Mouse (Mus musculus) stomach, postnatal 0 days (tissue): Measurements from ENCODE around the gene Serf1. TPM values are rescaled to one million over a fixed set of nuclear protein-coding genes. Genes with fewer than 3 reads are reported as not detected.

ENCODE experiments used
- ATAC-seq: fragments of 200-750 bp; cut with Nextera tagmentation; 2 replicates; pipeline ENCODE4 v1.8.0; 2017; ENCODE audit not compliant: low FRiP score, low TSS enrichment
- DNase-seq: peaks from one replicate; pipeline ENCODE4 v3.0.0-alpha.2; 2016; ENCODE audit warnings: low spot score
- H3K27ac ChIP-seq: fragments of 300-500 bp; sonication (generic); replicated peaks from 2 replicates; pipeline ENCODE4 v1.5.1; 2014; ENCODE audit warnings: mild to moderate bottlenecking, control low read depth
- H3K27me3 ChIP-seq: fragments of 300-500 bp; sonication (generic); 2 replicates; pipeline ENCODE4 v1.6.1; 2014; ENCODE audit warnings: low read length; ENCODE audit not compliant: control insufficient read depth, insufficient read depth
- H3K36me3 ChIP-seq: fragments of 300-500 bp; sonication (generic); 2 replicates; pipeline ENCODE4 v1.6.1; 2014; ENCODE audit warnings: low read length, mixed read lengths; ENCODE audit not compliant: control insufficient read depth, insufficient read depth
- H3K4me1 ChIP-seq: fragments of 300-500 bp; sonication (generic); replicated peaks from 2 replicates; pipeline ENCODE4 v1.6.1; 2014; ENCODE audit warnings: antibody characterized with exemption; ENCODE audit not compliant: control insufficient read depth, insufficient read depth
- H3K4me2 ChIP-seq: fragments of 300-500 bp; sonication (generic); replicated peaks from 2 replicates; pipeline ENCODE4 v1.6.1; 2014; ENCODE audit warnings: low read depth, mild to moderate bottlenecking, control low read depth, moderate library complexity
- H3K4me3 ChIP-seq: fragments of 300-500 bp; sonication (generic); 2 replicates; pipeline ENCODE4 v1.5.1; 2014; ENCODE audit warnings: low read depth, low read length, control low read depth
- H3K9ac ChIP-seq: fragments of 300-500 bp; sonication (generic); 2 replicates; pipeline ENCODE4 v1.6.1; 2014; ENCODE audit warnings: mild to moderate bottlenecking, low read length, control low read depth, mixed read lengths
- H3K9me3 ChIP-seq: fragments of 300-500 bp; sonication (generic); 2 replicates; pipeline ENCODE4 v1.6.1; 2016; ENCODE audit warnings: low read length; ENCODE audit not compliant: control insufficient read depth
- CTCF ChIP-seq: IDR thresholded peaks from 2 replicates; pipeline ENCODE4 v1.5.1; 2016; ENCODE audit warnings: antibody characterized with exemption, low read depth, mild to moderate bottlenecking, moderate library complexity
- EP300 ChIP-seq: optimal IDR thresholded peaks from 2 replicates; pipeline ENCODE3; 2016; ENCODE audit warnings: antibody characterized with exemption
- WGBS: fragments of 180-500 bp; shearing (Covaris S2); extraction: QIAGEN DNeasy Blood & Tissue Kit; methylation state at CpG from one replicate; pipeline ENCODE4 v1.1.7; 2014; 5-methylcytosine and 5-hydroxymethylcytosine counted together
- polyA plus RNA-seq: library from polyadenylated mRNA; unstranded; fragments of >200 nt; fragmentation: Nextera tagmentation; extraction: Ambion mirVana; gene quantifications from 2 replicates; pipeline ENCODE4 v1.2.1, GENCODE M21; 2015

The Serf1 gene
- 89.7 and 95.5 TPM in 2 replicates for polyA plus RNA-seq

DNA sequence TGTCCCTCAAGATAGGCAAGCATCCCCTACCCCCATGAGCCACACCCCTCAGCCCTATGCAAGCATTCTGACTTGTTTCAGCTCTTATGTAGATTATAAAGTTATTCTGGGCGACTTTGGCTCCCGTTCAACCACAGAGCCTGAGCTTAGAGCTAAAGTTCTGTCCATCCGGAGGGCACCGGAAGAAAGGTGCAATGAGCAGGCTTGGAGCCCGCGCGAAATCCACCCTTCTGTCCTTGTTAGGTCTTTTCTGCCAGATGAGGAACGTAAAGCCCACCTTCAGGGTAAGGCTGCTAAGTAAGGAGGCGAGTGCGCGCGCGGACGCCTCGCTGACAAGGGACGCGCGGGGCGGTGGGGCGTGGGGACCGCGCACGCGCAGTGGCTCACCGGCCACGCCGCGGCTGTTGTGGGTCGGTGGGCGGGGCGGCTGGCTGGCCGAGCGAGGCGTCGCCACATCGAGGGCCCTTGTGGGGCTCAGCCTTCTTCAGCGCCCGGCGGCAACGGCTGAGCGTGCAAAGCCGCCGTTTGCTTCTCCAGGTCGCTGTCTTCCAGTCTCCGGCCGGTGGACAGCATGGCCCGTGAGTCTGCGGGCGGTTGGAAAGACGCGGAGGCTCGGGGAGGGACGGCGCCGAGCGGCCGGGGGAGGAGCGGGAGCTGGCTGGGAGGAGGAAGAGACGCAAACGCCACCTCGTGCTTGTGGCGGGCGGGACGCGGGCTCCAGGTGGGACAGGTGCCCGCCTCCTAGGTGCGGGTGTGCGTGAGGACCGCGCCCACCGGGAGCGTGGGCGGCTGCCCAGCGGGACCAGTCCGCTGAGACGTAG is at the start of gene Serf1:
Gene Serf1 (plus strand): TSS at position 361 of the 821 bp plus-strand sequence.
- Histone ChIP-seq H3K27ac (peak within 1 kb of the TSS; percentile 35; the same call in 1 of the 2 replicates), H3K36me3 (no peaks in the 10 kb centered on the region), H3K27me3 (no peaks in the 10 kb centered on the region), H3K4me3 (peak within 1 kb of the TSS; percentile 77), H3K9ac (peak within 1 kb of the TSS; percentile 72), H3K4me2 (peak within 1 kb of the TSS; percentile 95), H3K9me3 (no peaks in the 10 kb centered on the region), H3K4me1 (no peaks in the 10 kb centered on the region)
- ATAC-seq (peak; percentile 74), DNase-seq (peak; percentile 85)
- no peak for TF ChIP-seq EP300
- TF ChIP-seq CTCF = peak; percentile 14; the same call in 1 of the 2 replicates
- 1% methylated on average over 73 of the region's 76 CpGs for WGBS

DNA sequence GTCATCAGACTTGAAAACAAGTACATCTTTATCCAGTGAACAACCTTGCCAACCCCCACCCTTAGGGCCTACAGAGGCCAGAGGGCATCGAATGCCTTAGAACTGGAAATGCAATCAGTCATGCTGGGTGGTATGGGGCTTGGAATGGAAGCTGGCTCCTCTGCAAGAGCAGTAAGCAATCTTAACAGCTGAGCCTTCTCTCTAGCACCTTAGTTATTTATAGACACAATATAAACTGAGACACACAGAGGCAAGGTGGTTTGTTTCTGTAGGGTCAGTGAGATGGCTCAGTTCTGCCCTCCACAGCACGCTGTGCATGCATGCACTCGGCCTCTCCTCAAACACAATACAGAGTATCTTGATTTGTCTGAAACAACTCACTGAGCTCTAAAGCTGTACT is 43.9 kb upstream of the Serf1 start:
- TF ChIP-seq CTCF = no peak
- TF ChIP-seq EP300 = no peak
- no peak overlapping the region for H3K4me2 ChIP-seq
- H3K9ac ChIP-seq = no peak overlapping the region
- DNase-seq = no peak
- peaks cover 35% of the 10 kb centered on the region for H3K36me3 ChIP-seq
- no peak overlapping the region for H3K27ac ChIP-seq
- H3K9me3 ChIP-seq = no peaks in the 10 kb centered on the region
- H3K4me1 ChIP-seq = no peaks in the 10 kb centered on the region
- no peak overlapping the region for H3K4me3 ChIP-seq
- ATAC-seq = no peak
- WGBS = 78% methylated on average over 3 of the region's 3 CpGs
- no peaks in the 10 kb centered on the region for H3K27me3 ChIP-seq

DNA sequence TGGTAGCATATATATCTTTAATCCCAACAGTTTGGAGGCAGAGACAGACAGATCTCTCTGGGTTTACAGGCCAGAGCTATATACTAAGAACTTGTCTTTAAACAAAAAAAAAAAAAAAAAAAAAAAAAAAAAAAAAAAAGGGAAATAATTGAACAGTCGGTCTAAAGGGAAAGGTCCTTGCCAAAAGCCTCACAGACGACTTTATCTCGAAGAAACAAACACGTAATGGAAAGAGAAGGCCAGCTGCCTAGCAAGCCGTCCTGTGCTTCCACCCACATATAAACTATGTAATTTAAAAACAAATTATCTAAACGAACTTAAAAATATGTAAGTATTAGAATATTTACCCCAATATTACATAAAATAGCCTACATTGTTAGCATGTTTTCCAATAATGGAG is 40.0 kb upstream of the Serf1 start:
- no peak for DNase-seq
- Histone ChIP-seq H3K4me3 (no peak overlapping the region), H3K27me3 (no peaks in the 10 kb centered on the region), H3K27ac (no peak overlapping the region), H3K4me1 (no peaks in the 10 kb centered on the region), H3K9me3 (no peaks in the 10 kb centered on the region), H3K36me3 (peaks cover 28% of the 10 kb centered on the region), H3K9ac (no peak overlapping the region), H3K4me2 (no peak overlapping the region)
- ATAC-seq = no peak
- no peak for TF ChIP-seq EP300
- no peak for TF ChIP-seq CTCF
- 78% methylated on average over 6 of the region's 6 CpGs for WGBS

DNA sequence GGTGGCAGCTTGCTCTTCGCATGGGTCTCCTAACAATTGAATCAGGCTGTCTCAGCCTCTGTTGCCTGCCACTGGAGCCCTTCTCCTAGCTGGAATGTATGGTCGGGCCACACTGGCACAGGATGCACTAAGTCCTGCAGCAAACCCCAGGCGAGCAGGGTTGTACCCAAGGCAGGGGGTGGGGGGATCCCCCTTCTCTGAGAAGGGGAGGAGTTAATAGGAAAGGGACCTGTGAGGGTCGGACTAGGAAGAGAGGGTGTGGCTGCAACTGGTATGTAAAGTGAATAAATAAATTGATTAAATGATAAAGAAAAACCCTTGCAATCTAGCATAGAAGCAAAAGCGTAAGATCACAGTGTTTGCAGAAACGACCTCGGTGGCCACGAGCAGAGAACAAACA is 36.3 kb upstream of the Serf1 start:
- WGBS = 76% methylated on average over 8 of the region's 8 CpGs
- Histone ChIP-seq H3K4me3 (no peak overlapping the region), H3K36me3 (peaks cover 21% of the 10 kb centered on the region), H3K4me2 (no peak overlapping the region), H3K27ac (no peak overlapping the region), H3K4me1 (no peaks in the 10 kb centered on the region), H3K27me3 (no peaks in the 10 kb centered on the region), H3K9ac (no peak overlapping the region), H3K9me3 (no peaks in the 10 kb centered on the region)
- TF ChIP-seq EP300 (no peak), CTCF (no peak)
- ATAC-seq (no peak), DNase-seq (no peak)

DNA sequence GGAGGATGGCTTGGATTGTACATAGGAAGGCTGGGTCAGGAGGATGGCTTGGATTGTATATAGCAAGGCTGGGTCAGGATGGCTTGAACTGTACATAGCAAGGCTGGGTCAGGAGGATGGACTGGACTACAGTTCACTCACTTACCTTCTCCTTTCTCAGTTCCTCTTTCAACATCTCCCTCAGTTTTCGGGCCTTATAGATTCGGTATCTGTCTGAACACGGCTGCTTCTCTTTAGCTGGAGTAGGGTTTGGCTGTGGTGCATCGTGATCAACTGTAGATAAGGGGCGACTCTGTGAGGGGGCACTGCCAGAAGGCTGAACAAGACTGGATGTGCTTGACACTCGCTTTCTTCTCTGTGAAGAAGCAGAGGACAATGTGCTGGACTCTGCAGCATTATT is 9.0 kb upstream of the Serf1 start:
- Histone ChIP-seq H3K36me3 (peaks cover 10% of the 10 kb centered on the region; the same call in 1 of the 2 replicates), H3K27me3 (no peaks in the 10 kb centered on the region), H3K4me3 (no peak overlapping the region), H3K4me1 (peaks cover 2% of the 10 kb centered on the region; the same call in 1 of the 2 replicates), H3K9ac (no peak overlapping the region), H3K4me2 (no peak overlapping the region), H3K9me3 (no peaks in the 10 kb centered on the region), H3K27ac (no peak overlapping the region)
- 83% methylated on average over 6 of the region's 6 CpGs for WGBS
- TF ChIP-seq EP300 = no peak
- TF ChIP-seq CTCF = no peak
- DNase-seq (no peak), ATAC-seq (no peak)

DNA sequence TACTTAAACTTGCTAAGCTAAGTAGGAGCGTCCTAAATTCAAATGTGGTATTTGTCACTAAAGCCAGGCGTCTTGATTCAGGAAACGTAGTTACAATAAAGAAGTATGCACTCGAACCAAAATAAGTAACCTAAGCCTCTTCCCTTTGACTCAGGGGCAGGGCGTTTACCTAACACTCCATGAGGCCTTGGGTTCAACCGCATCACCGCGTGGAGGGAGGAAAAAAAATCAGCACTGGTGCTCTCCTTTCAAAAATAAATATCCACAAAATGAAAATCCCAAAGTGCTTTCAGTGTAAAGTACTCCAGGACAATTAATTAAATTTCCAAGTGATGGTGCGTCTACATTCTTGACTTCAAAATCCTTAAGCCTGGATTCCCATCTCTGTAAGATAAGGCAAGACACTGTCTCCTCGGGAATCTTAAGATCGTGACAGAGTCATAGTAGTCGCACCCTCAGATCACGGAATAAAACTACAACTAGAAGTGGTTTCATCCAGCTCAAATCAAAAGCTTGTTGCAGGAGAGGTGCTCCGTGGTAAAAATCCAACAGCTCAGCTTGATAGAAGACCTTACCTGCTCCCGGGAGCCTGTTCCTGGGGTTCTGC is 4.7 kb upstream of the Serf1 start:
- H3K27ac ChIP-seq = peak overlapping the region; percentile 91
- H3K36me3 ChIP-seq = no peaks in the 10 kb centered on the region; the same call in 1 of the 2 replicates
- ATAC-seq = no peak
- H3K4me2 ChIP-seq = peak overlapping the region; percentile 77
- H3K4me1 ChIP-seq = peaks cover 2% of the 10 kb centered on the region; the same call in 1 of the 2 replicates
- H3K4me3 ChIP-seq = peak overlapping the region; percentile 98
- WGBS = 3% methylated on average over 15 of the region's 15 CpGs
- no peaks in the 10 kb centered on the region for H3K27me3 ChIP-seq
- TF ChIP-seq CTCF = no peak
- no peak for TF ChIP-seq EP300
- H3K9me3 ChIP-seq = no peaks in the 10 kb centered on the region
- H3K9ac ChIP-seq = peak overlapping the region; percentile 92
- DNase-seq = no peak
